ENCODE assay signal across 8 mouse cellular contexts in the genomic region with DNA sequence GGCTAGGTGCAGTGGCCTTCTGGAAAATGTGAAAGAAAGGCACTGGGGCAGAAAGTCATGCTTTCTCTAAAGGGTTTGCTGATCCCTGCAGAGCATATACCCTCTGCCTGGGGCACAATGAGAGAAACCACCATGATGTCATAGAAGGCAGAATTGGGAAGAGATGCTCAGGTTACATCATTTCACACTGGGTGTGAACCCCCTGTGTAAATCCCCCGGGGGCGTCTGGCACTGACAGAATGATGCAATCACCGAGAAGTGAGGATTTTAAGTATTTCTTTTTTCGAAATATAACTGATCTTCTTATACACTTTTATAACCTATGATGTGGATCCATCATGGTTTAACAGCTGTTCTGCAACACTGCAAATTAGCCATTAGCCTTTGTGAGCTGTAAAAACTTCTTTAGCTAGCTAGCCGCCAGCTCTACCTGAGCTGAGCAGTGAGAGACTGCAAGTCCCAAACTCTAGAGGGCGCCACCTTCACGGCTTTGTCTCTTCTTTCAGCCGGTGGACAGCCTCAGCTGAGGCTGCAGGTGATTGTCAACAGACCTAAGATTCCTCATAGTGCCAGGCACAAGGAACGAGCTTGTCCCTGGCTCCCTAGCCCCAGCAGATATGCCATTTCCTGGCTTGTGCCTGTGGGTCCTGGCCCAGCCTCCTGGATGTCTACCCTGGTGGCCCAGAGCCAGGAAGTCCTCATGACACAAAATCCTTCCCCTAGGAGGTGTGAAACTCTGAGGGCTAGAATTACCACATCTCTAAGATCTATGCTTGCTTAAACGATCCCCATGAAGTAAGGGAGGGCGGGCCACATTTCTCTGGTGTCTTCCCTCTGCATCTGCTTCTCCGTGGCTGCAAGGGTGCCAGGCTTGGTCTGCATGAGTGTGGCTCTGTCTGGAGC. TPM values are rescaled to one million over a fixed set of nuclear protein-coding genes. Genes with fewer than 3 reads are reported as not detected.
DNase-seq lines count a peak whose midpoint lies in the region; ATAC-seq and TF ChIP-seq lines count a peak whose summit lies in the region.

No protein-coding gene starts in this region.

- H3K4me1 ChIP-seq in heart, embryonic 13.5 days = peaks cover 5% of the 10 kb centered on the region; the same call in 1 of the 2 replicates
- H3K4me1 ChIP-seq in heart, embryonic 10.5 days = peaks cover 4% of the 10 kb centered on the region; the same call in 1 of the 2 replicates
- peaks cover 2% of the 10 kb centered on the region; the same call in 1 of the 2 replicates for H3K4me1 ChIP-seq in bone marrow, adult 2 months (ENCODE audit: control insufficient read depth, insufficient read depth, low read length)
- no peaks in the 10 kb centered on the region for H3K4me1 ChIP-seq in forebrain, embryonic 14.5 days (ENCODE audit: control insufficient read depth, insufficient read depth, low read length)

- H3K36me3 ChIP-seq in heart, embryonic 13.5 days = no peaks in the 10 kb centered on the region
- H3K36me3 ChIP-seq in heart, embryonic 10.5 days = no peaks in the 10 kb centered on the region
- no peaks in the 10 kb centered on the region for H3K36me3 ChIP-seq in forebrain, embryonic 14.5 days (ENCODE audit: control insufficient read depth, insufficient read depth, low read length)

- peak; percentile 67 for TF ChIP-seq CTCF in bone marrow, adult 2 months (IDR thresholded peaks at IDR 0.05; ENCODE audit: control insufficient read depth, insufficient read depth, low read length)

- H3K4me2 ChIP-seq in heart, embryonic 13.5 days = no peak overlapping the region
- no peak overlapping the region for H3K4me2 ChIP-seq in forebrain, embryonic 14.5 days (ENCODE audit: low read length)

- no peaks in the 10 kb centered on the region for H3K9me3 ChIP-seq in heart, embryonic 13.5 days
- no peaks in the 10 kb centered on the region for H3K9me3 ChIP-seq in heart, embryonic 10.5 days
- H3K9me3 ChIP-seq in forebrain, embryonic 14.5 days (replicated peaks; ENCODE audit: control insufficient read depth, low read length) = no peaks in the 10 kb centered on the region

- H3K27me3 ChIP-seq in heart, embryonic 13.5 days (replicated peaks) = peaks cover 10% of the 10 kb centered on the region; the same call in 1 of the 2 replicates
- 0 out of 2 replicates have a peak, but pooled peaks cover 4% of the 10 kb centered on the region for H3K27me3 ChIP-seq in heart, embryonic 10.5 days (ENCODE audit: insufficient read depth, poor library complexity, severe bottlenecking)
- H3K27me3 ChIP-seq in forebrain, embryonic 14.5 days (replicated peaks; ENCODE audit: control insufficient read depth, insufficient read depth, low read length) = no peaks in the 10 kb centered on the region

- no peak overlapping the region for H3K27ac ChIP-seq in heart, embryonic 13.5 days (replicated peaks)
- no peak overlapping the region for H3K27ac ChIP-seq in heart, embryonic 10.5 days
- peak overlapping the region; percentile 46 for H3K27ac ChIP-seq in bone marrow, adult 2 months (ENCODE audit: control insufficient read depth, insufficient read depth, low read depth, low read length, poor library complexity)
- no peak overlapping the region for H3K27ac ChIP-seq in forebrain, embryonic 14.5 days (ENCODE audit: low read depth, low read length)

- TF ChIP-seq POLR2A in bone marrow, adult 2 months (IDR thresholded peaks at IDR 0.05; ENCODE audit: borderline replicate concordance, control insufficient read depth, low read depth, low read length) = no peak

- no peak; the same call in 1 of the 2 replicates for ATAC-seq in heart, embryonic 13.5 days (ENCODE audit: extremely low read depth, insufficient number of reproducible peaks, low FRiP score, low TSS enrichment)
- ATAC-seq in forebrain, embryonic 14.5 days = no peak

- H3K4me3 ChIP-seq in heart, embryonic 13.5 days = no peak overlapping the region
- H3K4me3 ChIP-seq in heart, embryonic 10.5 days = no peak overlapping the region
- H3K4me3 ChIP-seq in bone marrow, adult 2 months (replicated peaks; ENCODE audit: control insufficient read depth, low read depth, low read length) = peak overlapping the region; percentile 8
- H3K4me3 ChIP-seq in forebrain, embryonic 14.5 days (ENCODE audit: low read depth, low read length) = no peak overlapping the region

- H3K9ac ChIP-seq in heart, embryonic 13.5 days = peak overlapping the region; percentile 4; the same call in 1 of the 2 replicates
- H3K9ac ChIP-seq in forebrain, embryonic 14.5 days (ENCODE audit: low read length) = no peak overlapping the region

- 36% methylated on average over 12 of the region's 12 CpGs for WGBS in heart, embryonic 13.5 days
- 37% methylated on average over 12 of the region's 12 CpGs for WGBS in heart, embryonic 10.5 days
- 17% methylated on average over 12 of the region's 12 CpGs for WGBS in bone marrow, adult 2 months
- 47% methylated on average over 12 of the region's 12 CpGs for WGBS in forebrain, embryonic 14.5 days

- DNase-seq in heart, embryonic 10.5 days (ENCODE audit: low spot score) = no peak
- peak; percentile 71 for DNase-seq in CD4-positive helper T cell, adult 2 months (ENCODE audit: low read depth, low spot score)
- peak; percentile 44 for DNase-seq in forebrain, embryonic 14.5 days (ENCODE audit: low spot score)
- DNase-seq in kidney, postnatal 14 days = peak; percentile 34
- peak; percentile 12 for DNase-seq in mesoderm, embryonic 11.5 days (ENCODE audit: low read depth, low spot score)
- DNase-seq in thymus, postnatal 0 days (ENCODE audit: low spot score) = peak; percentile 83

RNA-seq across cellular contexts. Expression of a gene that starts 29.4 kb away (rescaled TPM):
- 0.32 TPM in 1 of 2 replicates, not detected in the other for polyA plus RNA-seq in heart, embryonic 13.5 days (2015; fragmentation: Nextera tagmentation; extraction: Ambion mirVana)
- polyA plus RNA-seq in heart, embryonic 10.5 days (2016; fragmentation: Nextera tagmentation; extraction: Ambion mirVana) = not detected in 2 replicates
- polyA plus RNA-seq in bone marrow, adult 2 months (2011; ENCODE audit: insufficient read depth, insufficient read length, low replicate concordance, missing spikeins) = 8.0 and 31.5 TPM in 2 replicates
- 0.36 TPM in 1 of 2 replicates, not detected in the other for polyA plus RNA-seq in forebrain, embryonic 14.5 days (2014; fragmentation: Nextera tagmentation; extraction: Ambion mirVana)
- polyA plus RNA-seq in thymus, postnatal 0 days (2015; fragmentation: Nextera tagmentation; extraction: Ambion mirVana) = 25.3 and 27.2 TPM in 2 replicates

RNA-seq across cellular contexts. Expression of a gene that starts 36.2 kb away (rescaled TPM):
- 4.8 and 5.2 TPM in 2 replicates for polyA plus RNA-seq in heart, embryonic 13.5 days (2015; fragmentation: Nextera tagmentation; extraction: Ambion mirVana)
- polyA plus RNA-seq in heart, embryonic 10.5 days (2016; fragmentation: Nextera tagmentation; extraction: Ambion mirVana) = 5.4 and 5.9 TPM in 2 replicates
- 0.18 and 2.8 TPM in 2 replicates for polyA plus RNA-seq in bone marrow, adult 2 months (2011; ENCODE audit: insufficient read depth, insufficient read length, low replicate concordance, missing spikeins)
- 9.8 and 10.0 TPM in 2 replicates for polyA plus RNA-seq in forebrain, embryonic 14.5 days (2014; fragmentation: Nextera tagmentation; extraction: Ambion mirVana)
- polyA plus RNA-seq in thymus, postnatal 0 days (2015; fragmentation: Nextera tagmentation; extraction: Ambion mirVana) = 5.9 and 6.2 TPM in 2 replicates

RNA-seq across cellular contexts. Expression of a gene that starts 55.1 kb away (rescaled TPM):
- polyA plus RNA-seq in heart, embryonic 13.5 days (2015; fragmentation: Nextera tagmentation; extraction: Ambion mirVana) = 19.3 and 21.9 TPM in 2 replicates
- polyA plus RNA-seq in heart, embryonic 10.5 days (2016; fragmentation: Nextera tagmentation; extraction: Ambion mirVana) = 19.3 and 30.1 TPM in 2 replicates
- polyA plus RNA-seq in bone marrow, adult 2 months (2011; ENCODE audit: insufficient read depth, insufficient read length, low replicate concordance, missing spikeins) = 16.6 and 19.8 TPM in 2 replicates
- 26.1 and 32.5 TPM in 2 replicates for polyA plus RNA-seq in forebrain, embryonic 14.5 days (2014; fragmentation: Nextera tagmentation; extraction: Ambion mirVana)
- 6.3 and 7.4 TPM in 2 replicates for polyA plus RNA-seq in thymus, postnatal 0 days (2015; fragmentation: Nextera tagmentation; extraction: Ambion mirVana)
